Mouse (Mus musculus) liver, postnatal 0 days (tissue): Measurements from ENCODE around the gene Tex14. TPM values are rescaled to one million over a fixed set of nuclear protein-coding genes. Genes with fewer than 3 reads are reported as not detected.
A peak's percentile ranks its signal among the peaks of the same experiment; 100 is the strongest.

Experiments
- ATAC-seq: fragments of 200-750 bp; cut with Nextera tagmentation; 2 replicates; pipeline ENCODE4 v1.8.0; 2017; ENCODE audit warnings: mild to moderate bottlenecking, moderate library complexity
- DNase-seq: peaks from one replicate; pipeline ENCODE4 v3.0.0-alpha.2; 2016
- H3K27ac ChIP-seq: fragments of 300-500 bp; sonication (generic); 2 replicates; pipeline ENCODE4 v1.5.1; 2014; ENCODE audit warnings: antibody characterized with exemption, moderate library complexity, mild to moderate bottlenecking, low read depth
- H3K27me3 ChIP-seq: fragments of 300-500 bp; sonication (generic); 2 replicates; pipeline ENCODE4 v1.6.1; 2014; ENCODE audit warnings: low read length, control low read depth, mixed read lengths; ENCODE audit not compliant: insufficient read depth
- H3K36me3 ChIP-seq: fragments of 300-500 bp; sonication (generic); replicated peaks from 2 replicates; pipeline ENCODE4 v1.6.1; 2014; ENCODE audit warnings: mild to moderate bottlenecking, control low read depth, low read length, moderate library complexity, mixed read lengths; ENCODE audit not compliant: insufficient read depth
- H3K4me1 ChIP-seq: fragments of 300-500 bp; sonication (generic); 2 replicates; pipeline ENCODE4 v1.6.1; 2014; ENCODE audit warnings: antibody characterized with exemption, mild to moderate bottlenecking, control low read depth; ENCODE audit not compliant: insufficient read depth
- H3K4me2 ChIP-seq: fragments of 300-500 bp; sonication (generic); 2 replicates; pipeline ENCODE4 v1.6.1; 2014; ENCODE audit warnings: low read depth, mild to moderate bottlenecking, low read length, moderate library complexity, mixed read lengths
- H3K4me3 ChIP-seq: fragments of 300-500 bp; sonication (generic); 2 replicates; pipeline ENCODE4 v1.5.1; 2014; ENCODE audit warnings: low read depth, low read length
- H3K9ac ChIP-seq: fragments of 300-500 bp; sonication (generic); replicated peaks from 2 replicates; pipeline ENCODE4 v1.6.1; 2014; ENCODE audit warnings: mild to moderate bottlenecking, moderate library complexity
- H3K9me3 ChIP-seq: fragments of 300-500 bp; sonication (generic); 2 replicates; pipeline ENCODE4 v1.6.1; 2016; ENCODE audit warnings: mild to moderate bottlenecking, control low read depth, low read length, mixed read lengths
- CTCF ChIP-seq: sonication (generic); IDR thresholded peaks from 2 replicates; pipeline ENCODE4 v1.5.1; 2016; ENCODE audit warnings: antibody characterized with exemption, low read depth
- EP300 ChIP-seq: IDR thresholded peaks from 2 replicates; pipeline ENCODE4 v1.6.1; 2016; ENCODE audit warnings: antibody characterized with exemption, low read depth, mild to moderate bottlenecking
- WGBS: fragments of 180-500 bp; shearing (Covaris S2); extraction: QIAGEN DNeasy Blood & Tissue Kit; methylation state at CpG from one replicate; pipeline ENCODE4 v1.1.7; 2014; ENCODE audit not compliant: insufficient replicate concordance; 5-methylcytosine and 5-hydroxymethylcytosine counted together
- polyA plus RNA-seq: library from polyadenylated mRNA; unstranded; fragments of >200 nt; fragmentation: Nextera tagmentation; extraction: Ambion mirVana; gene quantifications from 2 replicates; pipeline ENCODE4 v1.2.1, GENCODE M21; 2015

Tex14 gene
- polyA plus RNA-seq: 0.24 TPM in 1 of 2 replicates, not detected in the other

GRCm38 (mm10) chr11:87404876-87405275 lies at the start of gene Tex14, which contains the start of gene Rad51c:
Gene Tex14, plus strand, starts transcription at chr11:87405065.
Gene Rad51c, minus strand, starts transcription at chr11:87404954.
- no peaks in the 10 kb centered on the region for H3K27me3 ChIP-seq
- WGBS: 76% methylated on average over 27 of the region's 27 CpGs
- peak; percentile 28 for DNase-seq
- ATAC-seq: no peak
- H3K27ac ChIP-seq: peak within 1 kb of the TSS; percentile 73
- TF ChIP-seq EP300 (no peak), CTCF (no peak)
- H3K9ac ChIP-seq: peak within 1 kb of the TSS; percentile 75
- H3K9me3 ChIP-seq: no peaks in the 10 kb centered on the region
- peaks cover 5% of the 10 kb centered on the region for H3K4me1 ChIP-seq
- no peaks in the 10 kb centered on the region for H3K36me3 ChIP-seq
- H3K4me2 ChIP-seq: peak within 1 kb of the TSS; percentile 75
- peak within 1 kb of the TSS; percentile 62 for H3K4me3 ChIP-seq

DNA sequence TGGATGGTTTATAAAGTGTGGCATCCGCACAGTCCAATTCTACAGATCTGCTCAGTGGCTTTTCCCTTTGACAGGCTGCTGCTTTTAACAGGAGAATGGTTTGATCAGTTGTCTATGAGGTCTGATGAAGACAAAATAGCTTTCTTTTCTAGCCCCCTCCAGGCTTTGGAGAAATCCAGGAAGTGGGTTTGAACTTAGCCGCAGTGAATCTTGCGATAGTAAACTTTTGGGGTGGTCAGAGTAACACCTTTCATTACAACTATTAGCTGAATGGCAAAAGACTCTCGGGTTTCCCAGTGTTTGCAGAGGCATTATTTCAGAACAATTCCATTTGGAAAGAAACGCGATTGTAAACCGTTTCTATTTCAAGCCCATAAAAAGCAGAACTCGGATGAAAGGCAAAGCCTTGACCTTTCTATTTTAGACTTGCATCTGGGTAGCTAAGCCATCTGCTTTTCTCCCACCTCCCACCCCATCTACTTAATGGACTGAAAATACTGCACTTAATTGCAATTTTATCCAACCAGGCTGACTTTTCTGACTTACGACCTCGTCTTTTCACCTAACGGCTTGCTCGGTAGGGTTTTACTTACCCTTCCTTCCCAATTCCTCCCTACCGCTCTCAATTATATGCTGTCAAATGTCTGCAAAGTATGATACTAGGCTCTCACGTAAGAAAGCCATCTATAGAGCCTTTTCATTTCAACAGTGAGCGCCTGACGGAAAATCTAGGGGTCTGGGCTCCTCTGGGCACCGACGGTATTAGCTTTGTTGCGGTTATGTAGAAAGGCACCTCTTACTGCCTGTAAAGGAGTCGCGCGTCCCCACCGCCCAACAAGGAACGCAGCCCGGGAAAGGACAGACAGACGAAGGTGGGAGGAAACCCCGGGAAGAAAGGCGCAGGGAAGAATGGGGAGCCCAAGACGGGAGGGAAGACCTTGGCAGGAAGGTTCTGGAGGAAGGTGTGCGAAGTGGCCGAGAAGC lies 47.3 kb upstream of the Tex14 start:
- Histone ChIP-seq H3K27me3 (peaks cover 15% of the 10 kb centered on the region), H3K4me3 (peak overlapping the region; percentile 88), H3K36me3 (no peaks in the 10 kb centered on the region), H3K9me3 (no peaks in the 10 kb centered on the region), H3K4me1 (0 out of 2 replicates have a peak, but pooled peaks cover 7% of the 10 kb centered on the region), H3K27ac (peak overlapping the region; percentile 53; the same call in 1 of the 2 replicates), H3K4me2 (peak overlapping the region; percentile 93), H3K9ac (peak overlapping the region; percentile 69)
- 6% methylated on average over 31 of the region's 31 CpGs for WGBS
- DNase-seq (peak; percentile 24), ATAC-seq (0 out of 2 replicates have a peak, but pooled peaks have one; percentile 12)
- no peak for TF ChIP-seq CTCF
- TF ChIP-seq EP300: no peak

GRCm38 (mm10) chr11:87358331-87359261 lies 46.3 kb upstream of the Tex14 start, which contains the start of gene Ppm1e:
Gene Ppm1e, minus strand, starts transcription at chr11:87359023.
- TF ChIP-seq CTCF (no peak), EP300 (no peak)
- Histone ChIP-seq H3K4me2 (peak within 1 kb of the TSS; percentile 93), H3K36me3 (no peaks in the 10 kb centered on the region), H3K27me3 (peaks cover 15% of the 10 kb centered on the region), H3K27ac (peak within 1 kb of the TSS; percentile 53), H3K9me3 (no peaks in the 10 kb centered on the region), H3K4me3 (peak within 1 kb of the TSS; percentile 88), H3K4me1 (0 out of 2 replicates have a peak, but pooled peaks cover 7% of the 10 kb centered on the region), H3K9ac (peak within 1 kb of the TSS; percentile 69)
- ATAC-seq: peak; percentile 97
- WGBS: under 1% methylated on average over 81 of the region's 104 CpGs
- peak; percentile 87 for DNase-seq

DNA sequence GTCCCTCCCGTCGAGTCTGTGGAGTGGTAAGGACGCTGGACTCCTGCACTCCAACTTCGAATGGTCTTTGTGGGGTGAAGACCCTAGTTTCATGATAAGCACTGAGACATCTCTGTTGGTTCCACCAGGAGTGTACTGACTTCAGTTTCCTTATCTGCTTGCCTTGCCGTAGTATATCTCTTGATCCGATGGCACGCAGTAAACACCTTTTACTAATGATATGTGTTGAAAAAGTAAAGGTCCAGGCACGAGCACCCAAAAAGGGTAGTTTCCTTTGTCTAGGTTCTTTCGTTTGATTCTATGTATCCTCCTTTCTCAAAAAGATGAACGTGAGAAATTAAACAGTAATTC lies 45.6 kb upstream of the Tex14 start:
- Histone ChIP-seq H3K27me3 (peaks cover 15% of the 10 kb centered on the region), H3K9me3 (no peaks in the 10 kb centered on the region), H3K4me3 (peak overlapping the region; percentile 88), H3K4me1 (0 out of 2 replicates have a peak, but pooled peaks cover 7% of the 10 kb centered on the region), H3K36me3 (no peaks in the 10 kb centered on the region), H3K4me2 (peak overlapping the region; percentile 93), H3K9ac (peak overlapping the region; percentile 69), H3K27ac (no peak overlapping the region)
- DNase-seq: no peak
- WGBS: 11% methylated on average over 10 of the region's 10 CpGs
- TF ChIP-seq EP300: no peak
- TF ChIP-seq CTCF: no peak
- ATAC-seq: no peak

DNA sequence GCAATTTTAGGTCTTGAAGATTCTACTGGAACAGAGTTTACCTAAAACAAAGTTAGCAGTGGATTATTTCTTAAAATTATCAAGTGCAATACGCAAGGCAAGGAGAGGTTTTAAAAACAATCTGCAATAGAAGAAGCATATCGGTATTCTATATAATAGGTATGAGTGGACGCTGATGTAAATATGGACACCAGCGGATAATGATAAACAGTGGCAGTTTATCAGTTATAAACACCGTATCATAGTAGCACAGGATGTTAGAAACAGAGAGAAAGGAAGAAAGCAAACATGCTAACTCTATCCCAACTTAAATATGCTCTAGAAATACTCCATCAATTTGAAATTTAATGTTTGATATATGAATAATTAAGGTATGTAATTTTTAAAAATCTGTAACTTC lies 39.7 kb upstream of the Tex14 start:
- no peak for ATAC-seq
- no peak for TF ChIP-seq CTCF
- TF ChIP-seq EP300: peak; percentile 71; the same call in 1 of the 2 replicates
- Histone ChIP-seq H3K27me3 (peaks cover 4% of the 10 kb centered on the region), H3K27ac (no peak overlapping the region), H3K36me3 (no peaks in the 10 kb centered on the region), H3K9ac (no peak overlapping the region), H3K9me3 (no peaks in the 10 kb centered on the region), H3K4me2 (no peak overlapping the region), H3K4me3 (no peak overlapping the region), H3K4me1 (peaks cover 7% of the 10 kb centered on the region)
- 66% methylated on average over 5 of the region's 5 CpGs for WGBS
- DNase-seq: no peak
